Mouse (Mus musculus): ENCODE data around the gene Kcnq1. TPM values are rescaled to one million over a fixed set of nuclear protein-coding genes. Genes with fewer than 3 reads are reported as not detected.

The Kcnq1 gene
- total RNA-seq, 1 experiment: 0.22 TPM

GRCm38 (mm10) chr7:143407931-143408501 is 301.9 kb downstream of the Kcnq1 start:
- Histone ChIP-seq H3K27ac (ENCODE audit: insufficient read depth, low read depth, low read length, poor library complexity, severe bottlenecking) (no peak overlapping the region), H3K9ac (ENCODE audit: insufficient read depth, low read depth, low read length, poor library complexity, severe bottlenecking) (no peak overlapping the region), H3K9me3 (ENCODE audit: control insufficient read depth, insufficient read depth, low read depth, low read length) (no peaks in the 10 kb centered on the region), H3K36me3 (ENCODE audit: control insufficient read depth, insufficient read depth, low read length, poor library complexity, severe bottlenecking) (no peaks in the 10 kb centered on the region), H3K4me1 (ENCODE audit: control insufficient read depth in 2 of 2, insufficient read depth in 2 of 2, low read length in 2 of 2, poor library complexity in 1 of 2) (peaks cover 0 to 2% of the 10 kb centered on the region in 2 experiments; a peak in 1 of 4 replicates), H3K4me3 (ENCODE audit: insufficient read depth in 1 of 2, low read depth in 1 of 2, low read length in 2 of 2, poor library complexity in 1 of 2, severe bottlenecking in 1 of 2) (no peak overlapping the region)
- no peak for DNase-seq (ENCODE audit: low read depth, low spot score)
- in situ Hi-C loops (cut with MboI; ENCODE audit: low sequenced_read_pairs in 2 of 2, unreplicated experiment in 2 of 2): no loop called here
- TF ChIP-seq HCFC1 (IDR thresholded peaks at IDR 0.05; ENCODE audit: borderline replicate concordance, insufficient read depth, low read length) (no peak), MAFK (IDR thresholded peaks at IDR 0.05; ENCODE audit: insufficient read depth, low read depth, low read length) (no peak), ZC3H11A (IDR thresholded peaks at IDR 0.05; ENCODE audit: borderline replicate concordance, low read depth, low read length) (no peak), ZNF384 (IDR thresholded peaks at IDR 0.05; ENCODE audit: low read depth, low read length) (no peak), CHD2 (IDR thresholded peaks at IDR 0.05; ENCODE audit: low read depth, low read length) (no peak)

GRCm38 (mm10) chr7:143408615-143409021 is 302.5 kb downstream of the Kcnq1 start:
- H3K9ac ChIP-seq (ENCODE audit: insufficient read depth, low read depth, low read length, poor library complexity, severe bottlenecking): no peak overlapping the region
- no peak overlapping the region for H3K27ac ChIP-seq (ENCODE audit: insufficient read depth, low read depth, low read length, poor library complexity, severe bottlenecking)
- H3K4me3 ChIP-seq (ENCODE audit: insufficient read depth in 1 of 2, low read depth in 1 of 2, low read length in 2 of 2, poor library complexity in 1 of 2, severe bottlenecking in 1 of 2): no peak overlapping the region
- no peaks in the 10 kb centered on the region for H3K9me3 ChIP-seq (ENCODE audit: control insufficient read depth, insufficient read depth, low read depth, low read length)
- DNase-seq (ENCODE audit: low read depth, low spot score): no peak
- no peaks in the 10 kb centered on the region; a peak in 1 of 4 replicates for H3K4me1 ChIP-seq (ENCODE audit: control insufficient read depth in 2 of 2, insufficient read depth in 2 of 2, low read length in 2 of 2, poor library complexity in 1 of 2)
- in situ Hi-C loops (cut with MboI; ENCODE audit: low sequenced_read_pairs in 2 of 2, unreplicated experiment in 2 of 2): no loop called here
- TF ChIP-seq ZC3H11A (IDR thresholded peaks at IDR 0.05; ENCODE audit: borderline replicate concordance, low read depth, low read length): no peak
- no peak for TF ChIP-seq CHD2 (IDR thresholded peaks at IDR 0.05; ENCODE audit: low read depth, low read length)
- no peak for TF ChIP-seq HCFC1 (IDR thresholded peaks at IDR 0.05; ENCODE audit: borderline replicate concordance, insufficient read depth, low read length)
- TF ChIP-seq MAFK (IDR thresholded peaks at IDR 0.05; ENCODE audit: insufficient read depth, low read depth, low read length): no peak
- no peak for TF ChIP-seq ZNF384 (IDR thresholded peaks at IDR 0.05; ENCODE audit: low read depth, low read length)
- H3K36me3 ChIP-seq (ENCODE audit: control insufficient read depth, insufficient read depth, low read length, poor library complexity, severe bottlenecking): no peaks in the 10 kb centered on the region

- no peaks in the 10 kb centered on the region for H3K9me3 ChIP-seq (ENCODE audit: control insufficient read depth, insufficient read depth, low read depth, low read length)
- in situ Hi-C loops (cut with MboI; ENCODE audit: low sequenced_read_pairs in 2 of 2, unreplicated experiment in 2 of 2): no loop called here
- no peak overlapping the region for H3K27ac ChIP-seq (ENCODE audit: insufficient read depth, low read depth, low read length, poor library complexity, severe bottlenecking)
- no peak overlapping the region for H3K4me3 ChIP-seq (ENCODE audit: insufficient read depth in 1 of 2, low read depth in 1 of 2, low read length in 2 of 2, poor library complexity in 1 of 2, severe bottlenecking in 1 of 2)
- H3K36me3 ChIP-seq (ENCODE audit: control insufficient read depth, insufficient read depth, low read length, poor library complexity, severe bottlenecking): no peaks in the 10 kb centered on the region
- DNase-seq (ENCODE audit: low read depth, low spot score): no peak
- H3K4me1 ChIP-seq (ENCODE audit: control insufficient read depth in 2 of 2, insufficient read depth in 2 of 2, low read length in 2 of 2, poor library complexity in 1 of 2): no peaks in the 10 kb centered on the region
- TF ChIP-seq HCFC1 (IDR thresholded peaks at IDR 0.05; ENCODE audit: borderline replicate concordance, insufficient read depth, low read length) (no peak), CHD2 (IDR thresholded peaks at IDR 0.05; ENCODE audit: low read depth, low read length) (no peak), ZC3H11A (IDR thresholded peaks at IDR 0.05; ENCODE audit: borderline replicate concordance, low read depth, low read length) (no peak), ZNF384 (IDR thresholded peaks at IDR 0.05; ENCODE audit: low read depth, low read length) (no peak), MAFK (IDR thresholded peaks at IDR 0.05; ENCODE audit: insufficient read depth, low read depth, low read length) (no peak)
- H3K9ac ChIP-seq (ENCODE audit: insufficient read depth, low read depth, low read length, poor library complexity, severe bottlenecking): no peak overlapping the region
Measured at GRCm38 (mm10) chr7:143412606-143413005, 306.4 kb downstream of the Kcnq1 start.

- Histone ChIP-seq H3K9ac (ENCODE audit: insufficient read depth, low read depth, low read length, poor library complexity, severe bottlenecking) (no peak overlapping the region), H3K9me3 (ENCODE audit: control insufficient read depth, insufficient read depth, low read depth, low read length) (no peaks in the 10 kb centered on the region), H3K4me3 (ENCODE audit: insufficient read depth in 1 of 2, low read depth in 1 of 2, low read length in 2 of 2, poor library complexity in 1 of 2, severe bottlenecking in 1 of 2) (no peak overlapping the region), H3K36me3 (ENCODE audit: control insufficient read depth, insufficient read depth, low read length, poor library complexity, severe bottlenecking) (no peaks in the 10 kb centered on the region), H3K4me1 (ENCODE audit: control insufficient read depth in 2 of 2, insufficient read depth in 2 of 2, low read length in 2 of 2, poor library complexity in 1 of 2) (no peaks in the 10 kb centered on the region), H3K27ac (ENCODE audit: insufficient read depth, low read depth, low read length, poor library complexity, severe bottlenecking) (no peak overlapping the region)
- no peak for TF ChIP-seq ZNF384 (IDR thresholded peaks at IDR 0.05; ENCODE audit: low read depth, low read length)
- TF ChIP-seq CHD2 (IDR thresholded peaks at IDR 0.05; ENCODE audit: low read depth, low read length): no peak
- TF ChIP-seq ZC3H11A (IDR thresholded peaks at IDR 0.05; ENCODE audit: borderline replicate concordance, low read depth, low read length): no peak
- in situ Hi-C loops (cut with MboI; ENCODE audit: low sequenced_read_pairs in 2 of 2, unreplicated experiment in 2 of 2): no loop called here
- DNase-seq (ENCODE audit: low read depth, low spot score): no peak
Measured at GRCm38 (mm10) chr7:143415070-143415469, 308.9 kb downstream of the Kcnq1 start.

GRCm38 (mm10) chr7:143416406-143416805 is 310.2 kb downstream of the Kcnq1 start:
- DNase-seq (ENCODE audit: low read depth, low spot score): no peak
- H3K4me3 ChIP-seq (ENCODE audit: insufficient read depth in 1 of 2, low read depth in 1 of 2, low read length in 2 of 2, poor library complexity in 1 of 2, severe bottlenecking in 1 of 2): no peak overlapping the region
- no peaks in the 10 kb centered on the region for H3K4me1 ChIP-seq (ENCODE audit: control insufficient read depth in 2 of 2, insufficient read depth in 2 of 2, low read length in 2 of 2, poor library complexity in 1 of 2)
- no peak overlapping the region for H3K9ac ChIP-seq (ENCODE audit: insufficient read depth, low read depth, low read length, poor library complexity, severe bottlenecking)
- H3K9me3 ChIP-seq (ENCODE audit: control insufficient read depth, insufficient read depth, low read depth, low read length): no peaks in the 10 kb centered on the region
- TF ChIP-seq CHD2 (IDR thresholded peaks at IDR 0.05; ENCODE audit: low read depth, low read length): no peak
- no peak overlapping the region for H3K27ac ChIP-seq (ENCODE audit: insufficient read depth, low read depth, low read length, poor library complexity, severe bottlenecking)
- in situ Hi-C loops (cut with MboI; ENCODE audit: low sequenced_read_pairs in 2 of 2, unreplicated experiment in 2 of 2): no loop called here
- no peaks in the 10 kb centered on the region for H3K36me3 ChIP-seq (ENCODE audit: control insufficient read depth, insufficient read depth, low read length, poor library complexity, severe bottlenecking)

All from ES-E14 (cell line).